Mouse (Mus musculus) MEL (cell line): Measurements from ENCODE around the gene Sgsm3. TPM values are rescaled to one million over a fixed set of nuclear protein-coding genes. Genes with fewer than 3 reads are reported as not detected.

Experiments
- DNase-seq: peaks from one replicate; pipeline ENCODE4 v3.0.0; 2011; ENCODE audit warnings: low read depth, low spot score
- H3K27ac ChIP-seq: 2 replicates; pipeline ENCODE4 v1.5.1; 2012; ENCODE audit warnings: low read depth, mild to moderate bottlenecking, control low read depth, low read length, moderate library complexity; ENCODE audit not compliant: control insufficient read depth
- H3K27me3 ChIP-seq, 2 experiments: fragments of 150-350 bp in 1 of 2; sonication (generic) in 1 of 2; 2 replicates each; pipeline ENCODE4 v1.6.1; 2012; ENCODE audit warnings: low read length in 2 of 2, mild to moderate bottlenecking in 2 of 2, improper control_type of control experiment in 1 of 2, moderate library complexity in 1 of 2; ENCODE audit not compliant: insufficient read depth in 2 of 2, control insufficient read depth in 1 of 2
- H3K36me3 ChIP-seq, 2 experiments: 2 replicates each; pipeline ENCODE4 v1.6.1; 2012 to 2014; ENCODE audit warnings: low read length in 2 of 2, improper control_type of control experiment in 1 of 2, inconsistent platforms in 1 of 2, mild to moderate bottlenecking in 1 of 2; ENCODE audit not compliant: insufficient read depth in 2 of 2, control insufficient read depth in 1 of 2
- H3K4me1 ChIP-seq, 2 experiments: fragments of 150-350 bp in 1 of 2; sonication (generic) in 1 of 2; 2 replicates each; pipeline ENCODE4 v1.6.1; 2012; ENCODE audit warnings: low read length in 2 of 2, improper control_type of control experiment in 1 of 2, mild to moderate bottlenecking in 1 of 2; ENCODE audit not compliant: insufficient read depth in 2 of 2, control insufficient read depth in 1 of 2
- H3K4me3 ChIP-seq, 2 experiments: fragments of 150-350 bp in 1 of 2; sonication (generic) in 1 of 2; 2 replicates each; pipeline ENCODE4 v1.5.1; 2012; ENCODE audit warnings: low read depth in 2 of 2, low read length in 2 of 2, mild to moderate bottlenecking in 2 of 2, moderate library complexity in 2 of 2, control low read depth in 1 of 2, improper control_type of control experiment in 1 of 2; ENCODE audit not compliant: control insufficient read depth in 1 of 2, insufficient read depth in 1 of 2
- H3K79me2 ChIP-seq: 2 replicates; pipeline ENCODE4 v1.6.1; 2012; ENCODE audit warnings: mild to moderate bottlenecking, low read length, moderate library complexity; ENCODE audit not compliant: control insufficient read depth, poor library complexity, insufficient read depth
- H3K9ac ChIP-seq: 2 replicates; pipeline ENCODE4 v1.6.1; 2012; ENCODE audit warnings: low read depth, mild to moderate bottlenecking, control low read depth, low read length, moderate library complexity; ENCODE audit not compliant: control insufficient read depth, poor library complexity, severe bottlenecking
- H3K9me3 ChIP-seq: fragments of 150-350 bp; sonication (generic); replicated peaks from 2 replicates; pipeline ENCODE4 v1.6.1; 2012; ENCODE audit warnings: mild to moderate bottlenecking, low read length, improper control_type of control experiment, moderate library complexity; ENCODE audit not compliant: insufficient read depth
- BHLHE40 ChIP-seq: IDR thresholded peaks from 2 replicates; pipeline ENCODE4 v1.6.1; 2012; ENCODE audit warnings: low read depth, mild to moderate bottlenecking, inconsistent platforms, low read length, improper control_type of control experiment, borderline replicate concordance
- E2F4 ChIP-seq: IDR thresholded peaks from 2 replicates; pipeline ENCODE4 v1.6.1; 2011; ENCODE audit warnings: low read depth, low read length, improper control_type of control experiment, borderline replicate concordance
- ETS1 ChIP-seq: IDR thresholded peaks from 2 replicates; pipeline ENCODE4 v1.6.1; 2012; ENCODE audit warnings: low read depth, mild to moderate bottlenecking, inconsistent platforms, low read length, improper control_type of control experiment, moderate library complexity
- GATA1 ChIP-seq: IDR thresholded peaks from 2 replicates; pipeline ENCODE4 v1.6.1; 2011; ENCODE audit warnings: low read depth, low read length, improper control_type of control experiment
- KAT2A ChIP-seq: conservative IDR thresholded peaks from 2 replicates; pipeline ENCODE4 v1.6.1; 2012; ENCODE audit warnings: low read depth, low read length, improper control_type of control experiment, inconsistent platforms
- MAZ ChIP-seq: IDR thresholded peaks from 2 replicates; pipeline ENCODE4 v1.6.1; 2012; ENCODE audit warnings: low read depth, mild to moderate bottlenecking, inconsistent platforms, low read length, improper control_type of control experiment
- MEF2A ChIP-seq: IDR thresholded peaks from 2 replicates; pipeline ENCODE4 v1.6.1; 2014; ENCODE audit warnings: low read depth, mild to moderate bottlenecking, inconsistent platforms, low read length, improper control_type of control experiment; ENCODE audit not compliant: poor library complexity, insufficient replicate concordance, severe bottlenecking; ENCODE audit errors: extremely low read depth
- MXI1 ChIP-seq: IDR thresholded peaks from 2 replicates; pipeline ENCODE4 v1.6.1; 2011; ENCODE audit warnings: mild to moderate bottlenecking, low read depth, low read length, improper control_type of control experiment
- MYB ChIP-seq: IDR thresholded peaks from 2 replicates; pipeline ENCODE4 v1.6.1; 2011; ENCODE audit warnings: mild to moderate bottlenecking, low read depth, low read length, improper control_type of control experiment
- MYC ChIP-seq: IDR thresholded peaks from 2 replicates; pipeline ENCODE4 v1.6.1; 2011; ENCODE audit warnings: low read depth, mild to moderate bottlenecking, low read length, improper control_type of control experiment, moderate library complexity
- NELFE ChIP-seq: IDR thresholded peaks from 2 replicates; pipeline ENCODE4 v1.6.1; 2011; ENCODE audit warnings: low read depth, low read length, improper control_type of control experiment
- POLR2A ChIP-seq, 2 experiments: IDR thresholded peaks; 2 replicates each; pipeline ENCODE4 v1.6.1; 2011 to 2012; ENCODE audit warnings: low read length in 2 of 2, mild to moderate bottlenecking in 2 of 2, control low read depth in 1 of 2, improper control_type of control experiment in 1 of 2, low read depth in 1 of 2, moderate library complexity in 1 of 2; ENCODE audit not compliant: control insufficient read depth in 1 of 2, insufficient read depth in 1 of 2, poor library complexity in 1 of 2
- POLR2AphosphoS2 ChIP-seq: IDR thresholded peaks from 2 replicates; pipeline ENCODE4 v1.6.1; 2011; ENCODE audit warnings: low read length, improper control_type of control experiment
- POLR2AphosphoS5 ChIP-seq: IDR thresholded peaks from 2 replicates; pipeline ENCODE4 v1.6.1; 2012; ENCODE audit warnings: low read depth, borderline replicate concordance, mild to moderate bottlenecking, inconsistent platforms, low read length, moderate library complexity, mixed read lengths
- RAD21 ChIP-seq: IDR thresholded peaks from 2 replicates; pipeline ENCODE4 v1.6.1; 2011; ENCODE audit warnings: mild to moderate bottlenecking, low read depth, low read length, improper control_type of control experiment
- RCOR1 ChIP-seq: IDR thresholded peaks from 2 replicates; pipeline ENCODE4 v1.6.1; 2012; ENCODE audit warnings: low read depth, mild to moderate bottlenecking, inconsistent platforms, low read length, improper control_type of control experiment
- SIN3A ChIP-seq: IDR thresholded peaks from 2 replicates; pipeline ENCODE4 v1.6.1; 2012; ENCODE audit warnings: low read length, improper control_type of control experiment, inconsistent platforms
- SMC3 ChIP-seq: IDR thresholded peaks from 2 replicates; pipeline ENCODE4 v1.6.1; 2011; ENCODE audit warnings: low read depth, low read length, improper control_type of control experiment
- UBTF ChIP-seq: IDR thresholded peaks from 2 replicates; pipeline ENCODE4 v1.6.1; 2012; ENCODE audit warnings: low read depth, mild to moderate bottlenecking, inconsistent platforms, low read length, improper control_type of control experiment, moderate library complexity, borderline replicate concordance; ENCODE audit not compliant: insufficient read depth
- USF2 ChIP-seq, 2 experiments: IDR thresholded peaks; 2 replicates each; pipeline ENCODE4 v1.6.1; 2011 to 2012; ENCODE audit warnings: improper control_type of control experiment in 2 of 2, low read length in 2 of 2, borderline replicate concordance in 1 of 2, inconsistent platforms in 1 of 2, low read depth in 1 of 2, mild to moderate bottlenecking in 1 of 2; ENCODE audit not compliant: insufficient read depth in 1 of 2
- ZC3H11A ChIP-seq: IDR thresholded peaks from 2 replicates; pipeline ENCODE4 v1.6.1; 2012; ENCODE audit warnings: low read depth, mild to moderate bottlenecking, inconsistent platforms, low read length, improper control_type of control experiment
- ZNF384 ChIP-seq: IDR thresholded peaks from 2 replicates; pipeline ENCODE4 v1.6.1; 2012; ENCODE audit warnings: low read depth, mild to moderate bottlenecking, inconsistent platforms, low read length, improper control_type of control experiment
- polyA plus RNA-seq, 2 experiments: library from polyadenylated mRNA; stranded (reverse) in 1 of 2; unstranded in 1 of 2; fragments of >175 nt in 1 of 2; fragments of >200 nt in 1 of 2; gene quantifications; 2 replicates each; pipeline versions ENCODE4 v1.2.1 to v1.2.4; 2012; ENCODE audit warnings: low replicate concordance in 2 of 2, low read depth in 1 of 2; ENCODE audit not compliant: insufficient read length in 2 of 2, insufficient read depth in 1 of 2, missing spikeins in 1 of 2
- total RNA-seq: library from RNA; depleted of rRNA; stranded (reverse); fragments of 300-350 nt; gene quantifications from 2 replicates; pipeline ENCODE4 v1.2.3, GENCODE M21; 2012

Sgsm3 gene
- total and polyA plus RNA-seq, 3 experiments = 33.0 to 39.5 TPM; not detected in 1

DNA sequence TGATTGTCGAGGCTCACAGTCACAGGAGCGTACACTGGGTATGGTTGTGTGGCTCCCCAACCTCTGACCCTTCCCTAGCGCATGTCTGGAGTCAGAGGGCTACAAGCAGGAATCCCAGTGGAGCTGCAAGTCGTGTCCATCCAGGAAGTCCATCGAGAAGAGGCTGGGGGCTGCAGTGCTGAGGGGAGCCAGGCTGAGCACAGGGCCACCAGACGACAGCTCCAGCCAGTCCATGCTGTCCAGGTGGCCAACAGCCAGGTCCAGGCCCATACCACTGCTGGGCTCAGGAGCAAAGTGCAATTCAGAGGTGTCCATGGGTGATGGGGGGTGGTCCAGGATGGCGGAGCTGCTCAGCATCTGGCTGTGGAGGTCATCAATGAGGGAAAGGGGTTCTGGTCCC lies 35.6 kb downstream of the Sgsm3 start:
- no peak overlapping the region for H3K27ac ChIP-seq
- H3K27me3 ChIP-seq = no peaks in the 10 kb centered on the region
- TF ChIP-seq MYB = no peak
- no peak for TF ChIP-seq USF2 (IDR thresholded peaks at IDR 0.05; ENCODE audit: borderline replicate concordance in 1 of 2, insufficient read depth in 1 of 2, low read depth in 1 of 2, low read length in 2 of 2)
- no peak for TF ChIP-seq ZC3H11A
- no peak for TF ChIP-seq KAT2A
- no peak for TF ChIP-seq E2F4
- TF ChIP-seq NELFE = no peak
- TF ChIP-seq ZNF384 = no peak
- TF ChIP-seq SIN3A = no peak
- TF ChIP-seq GATA1 = no peak
- no peak for TF ChIP-seq MAZ
- TF ChIP-seq MXI1 = no peak
- no peak for TF ChIP-seq UBTF
- H3K4me1 ChIP-seq = no peaks in the 10 kb centered on the region
- no peaks in the 10 kb centered on the region for H3K79me2 ChIP-seq
- no peaks in the 10 kb centered on the region for H3K36me3 ChIP-seq
- DNase-seq = no peak
- no peak overlapping the region for H3K9ac ChIP-seq
- no peak overlapping the region for H3K4me3 ChIP-seq
- H3K9me3 ChIP-seq = no peaks in the 10 kb centered on the region

DNA sequence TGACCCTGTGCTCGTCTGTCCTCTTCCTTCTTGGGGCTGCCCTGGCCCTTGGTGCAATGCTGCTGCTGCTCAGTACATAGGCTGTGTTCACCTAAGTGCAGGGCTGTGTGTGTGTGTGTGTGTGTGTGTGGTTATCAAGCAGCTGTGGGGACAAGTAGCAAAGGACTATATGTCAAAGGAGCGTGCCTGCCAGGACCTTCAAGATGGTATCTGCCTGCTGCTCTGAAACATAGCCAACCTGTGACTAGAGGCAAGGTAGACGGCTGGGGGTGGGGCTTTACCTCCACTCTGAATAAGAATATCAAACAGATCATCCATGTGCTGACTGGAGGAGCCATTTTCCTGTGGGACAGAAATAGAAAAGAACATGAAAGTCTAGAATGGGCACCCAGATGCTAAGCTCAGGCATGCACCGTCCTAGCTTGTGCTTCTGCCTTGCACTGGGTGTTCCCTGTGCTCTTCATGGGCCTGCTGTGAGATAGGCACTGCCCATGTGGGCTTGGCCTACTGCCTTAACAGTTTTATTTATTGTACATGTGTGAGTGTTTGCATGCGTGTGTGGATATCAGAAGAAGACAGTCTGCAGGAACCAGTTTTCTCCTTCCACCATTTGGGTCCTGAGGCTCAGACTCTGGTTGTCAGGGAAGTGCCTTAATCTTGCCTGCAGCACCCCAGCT lies 37.6 kb downstream of the Sgsm3 start:
- Histone ChIP-seq H3K27ac (no peak overlapping the region), H3K4me3 (no peak overlapping the region)
- no peak for TF ChIP-seq BHLHE40
- no peak for TF ChIP-seq MAZ
- TF ChIP-seq RCOR1 = no peak
- no peak for TF ChIP-seq SMC3
- TF ChIP-seq POLR2A (IDR thresholded peaks at IDR 0.05; ENCODE audit: control insufficient read depth in 1 of 2, insufficient read depth in 1 of 2, low read depth in 1 of 2, low read length in 2 of 2, poor library complexity in 1 of 2) = no peak
- no peak for TF ChIP-seq MXI1
- TF ChIP-seq MYC = no peak
- TF ChIP-seq POLR2AphosphoS5 = no peak
- TF ChIP-seq POLR2AphosphoS2 = no peak
- no peak for TF ChIP-seq MYB
- no peak for TF ChIP-seq MEF2A
- no peak for TF ChIP-seq ETS1
- TF ChIP-seq KAT2A = no peak
- TF ChIP-seq RAD21 = no peak
- TF ChIP-seq, all 39 proteins: peak for 0
- no peaks in the 10 kb centered on the region for H3K4me1 ChIP-seq
- H3K36me3 ChIP-seq = no peaks in the 10 kb centered on the region
- H3K9ac ChIP-seq = no peak overlapping the region
- DNase-seq = no peak
- H3K79me2 ChIP-seq = no peaks in the 10 kb centered on the region
- H3K27me3 ChIP-seq = no peaks in the 10 kb centered on the region
- H3K9me3 ChIP-seq = no peaks in the 10 kb centered on the region
